Mouse (Mus musculus): ENCODE measurements around the gene Ddah1. TPM values are rescaled to one million over a fixed set of nuclear protein-coding genes. Genes with fewer than 3 reads are reported as not detected.

Ddah1 gene
- polyA plus RNA-seq, 1 experiment from 2014 or later, result 28.9 TPM

DNA sequence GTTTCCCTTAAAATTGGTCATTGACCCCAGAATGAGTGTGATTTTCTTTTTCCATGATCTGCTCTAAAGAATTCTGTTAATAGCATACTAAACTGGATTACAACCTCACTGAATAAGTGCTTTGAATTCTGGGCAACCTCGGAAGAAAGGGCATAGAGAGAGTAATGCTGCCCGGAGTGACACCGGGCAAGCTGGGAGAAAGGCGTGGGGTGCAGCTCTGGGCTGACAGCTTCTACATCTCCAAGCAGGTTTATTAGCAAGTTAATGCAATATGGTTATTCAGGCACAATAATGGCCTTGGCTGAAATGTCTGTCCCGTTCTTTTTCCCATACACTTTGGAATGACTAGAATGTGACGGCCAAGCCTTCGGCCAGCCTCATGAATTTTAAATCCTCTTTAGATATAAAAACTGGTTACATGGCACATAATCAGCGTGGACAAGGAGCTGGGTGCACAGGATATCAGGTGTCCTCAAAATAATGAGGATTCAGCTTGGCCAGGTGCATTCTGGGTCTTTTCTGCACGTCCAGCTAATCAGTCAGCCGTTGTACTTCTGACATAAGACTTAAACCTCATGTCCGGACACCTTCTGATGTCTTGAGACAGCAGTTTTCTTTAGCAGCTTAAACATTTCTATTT is 67.1 kb downstream of the Ddah1 start:
- 78% methylated on average over 11 of the region's 11 CpGs for WGBS
- Histone ChIP-seq H3K9me3 (ENCODE audit: control insufficient read depth, low read length) (no peaks in the 10 kb centered on the region; the same call in 1 of the 2 replicates), H3K4me2 (ENCODE audit: low read length) (no peak overlapping the region), H3K27ac (replicated peaks in 1 of 2; ENCODE audit: control insufficient read depth in 1 of 2, insufficient read depth in 1 of 2, low read depth in 2 of 2, low read length in 2 of 2) (no peak overlapping the region), H3K27me3 (ENCODE audit: control insufficient read depth, insufficient read depth, low read length) (no peaks in the 10 kb centered on the region), H3K4me1 (ENCODE audit: control insufficient read depth in 2 of 2, insufficient read depth in 2 of 2, low read length in 2 of 2) (peaks cover 12 to 22% of the 10 kb centered on the region in 2 experiments), H3K36me3 (ENCODE audit: control insufficient read depth, insufficient read depth, low read length) (no peaks in the 10 kb centered on the region), H3K4me3 (ENCODE audit: control insufficient read depth in 1 of 2, insufficient read depth in 1 of 2, low read depth in 1 of 2, low read length in 2 of 2) (no peak overlapping the region), H3K9ac (ENCODE audit: low read length) (no peak overlapping the region)
- no peak for ATAC-seq (ENCODE audit: insufficient number of reproducible peaks, insufficient read depth, low FRiP score, low read depth)

DNA sequence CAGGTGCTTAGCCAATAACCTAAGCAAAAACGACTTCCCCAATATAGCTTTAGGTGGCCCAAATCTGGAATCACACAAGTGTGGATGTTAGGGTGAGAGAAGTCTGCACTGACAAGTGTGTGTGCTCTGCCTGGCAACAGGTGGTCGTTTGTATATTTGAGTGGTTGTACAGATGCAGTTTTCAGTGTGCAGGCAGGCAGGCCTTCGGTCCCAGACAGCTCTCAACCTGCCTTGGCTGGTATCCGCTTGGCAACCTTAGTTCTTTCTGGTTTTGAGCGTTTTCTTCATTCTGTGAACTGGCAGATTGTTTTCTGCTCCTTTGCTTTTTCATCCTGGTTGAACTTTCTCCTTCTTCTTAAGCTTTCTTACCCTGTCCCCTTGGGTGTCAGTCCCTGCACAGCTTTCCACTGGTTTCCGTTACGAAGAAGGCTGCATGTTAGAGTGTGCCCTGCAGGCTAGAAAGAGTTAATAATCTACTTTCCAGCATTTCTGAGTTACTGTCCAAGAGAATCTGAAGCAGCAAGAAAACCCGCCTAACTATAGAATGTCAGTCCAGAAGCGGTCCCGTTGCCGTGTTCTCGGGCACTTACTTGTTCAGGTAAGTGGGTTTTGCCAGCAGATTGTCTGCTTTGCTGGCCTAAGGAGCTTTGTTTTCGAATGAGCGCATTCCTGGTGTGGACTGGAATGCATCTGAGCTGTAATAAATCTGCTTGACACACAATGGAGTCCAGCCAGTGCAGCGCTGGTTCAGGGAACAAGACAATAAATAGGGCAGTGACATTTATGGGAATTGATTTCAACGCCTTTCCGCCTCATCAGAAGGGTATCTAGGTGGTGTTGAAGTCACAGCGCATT is 68.9 kb downstream of the Ddah1 start:
- H3K4me1 ChIP-seq (ENCODE audit: control insufficient read depth in 2 of 2, insufficient read depth in 2 of 2, low read length in 2 of 2), result peaks cover 12 to 20% of the 10 kb centered on the region in 2 experiments
- 36% methylated on average over 18 of the region's 18 CpGs for WGBS
- 0 out of 4 replicates have a peak overlapping the region, but pooled peaks of 1 of the 2 experiments have one; percentile 2 for H3K4me3 ChIP-seq (ENCODE audit: control insufficient read depth in 1 of 2, insufficient read depth in 1 of 2, low read depth in 1 of 2, low read length in 2 of 2)
- H3K27ac ChIP-seq (replicated peaks in 1 of 2; ENCODE audit: control insufficient read depth in 1 of 2, insufficient read depth in 1 of 2, low read depth in 2 of 2, low read length in 2 of 2), result peak overlapping the region; percentile 58 to 62
- peak overlapping the region; percentile 59 for H3K4me2 ChIP-seq (ENCODE audit: low read length)
- no peaks in the 10 kb centered on the region for H3K36me3 ChIP-seq (ENCODE audit: control insufficient read depth, insufficient read depth, low read length)
- H3K27me3 ChIP-seq (ENCODE audit: control insufficient read depth, insufficient read depth, low read length), result 0 out of 2 replicates have a peak, but pooled peaks cover 5% of the 10 kb centered on the region
- ATAC-seq (ENCODE audit: insufficient number of reproducible peaks, insufficient read depth, low FRiP score, low read depth), result no peak
- H3K9me3 ChIP-seq (ENCODE audit: control insufficient read depth, low read length), result no peaks in the 10 kb centered on the region
- H3K9ac ChIP-seq (ENCODE audit: low read length), result peak overlapping the region; percentile 55

DNA sequence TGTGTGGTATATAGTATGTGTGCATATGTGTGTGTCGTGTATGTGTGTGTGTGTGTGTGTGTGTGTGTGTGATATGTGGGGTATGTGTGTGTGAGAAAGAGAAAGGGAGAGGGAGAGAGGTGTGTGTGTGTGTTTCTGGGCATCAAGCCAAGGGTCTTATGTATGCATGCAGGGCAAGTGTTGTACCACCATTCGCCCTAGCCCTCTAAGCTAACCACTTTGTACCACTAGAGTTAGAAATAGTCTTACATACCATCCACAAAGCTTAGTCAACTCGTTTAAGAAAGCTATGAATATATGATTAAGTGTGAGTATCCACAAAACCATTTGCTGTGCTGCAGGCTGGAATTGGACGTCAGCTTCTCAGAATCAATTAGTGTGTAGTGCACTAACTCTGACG is 70.4 kb downstream of the Ddah1 start:
- H3K27me3 ChIP-seq (ENCODE audit: control insufficient read depth, insufficient read depth, low read length), result 0 out of 2 replicates have a peak, but pooled peaks cover 5% of the 10 kb centered on the region
- H3K4me3 ChIP-seq (ENCODE audit: control insufficient read depth in 1 of 2, insufficient read depth in 1 of 2, low read depth in 1 of 2, low read length in 2 of 2), result no peak overlapping the region
- H3K9ac ChIP-seq (ENCODE audit: low read length), result no peak overlapping the region
- no peak overlapping the region for H3K27ac ChIP-seq (replicated peaks in 1 of 2; ENCODE audit: control insufficient read depth in 1 of 2, insufficient read depth in 1 of 2, low read depth in 2 of 2, low read length in 2 of 2)
- H3K9me3 ChIP-seq (ENCODE audit: control insufficient read depth, low read length), result no peaks in the 10 kb centered on the region
- ATAC-seq (ENCODE audit: insufficient number of reproducible peaks, insufficient read depth, low FRiP score, low read depth), result no peak
- H3K4me1 ChIP-seq (ENCODE audit: control insufficient read depth in 2 of 2, insufficient read depth in 2 of 2, low read length in 2 of 2), result peaks cover 16 to 22% of the 10 kb centered on the region in 2 experiments
- no peaks in the 10 kb centered on the region for H3K36me3 ChIP-seq (ENCODE audit: control insufficient read depth, insufficient read depth, low read length)
- 34% methylated on average over 5 of the region's 5 CpGs for WGBS
- H3K4me2 ChIP-seq (ENCODE audit: low read length), result no peak overlapping the region

DNA sequence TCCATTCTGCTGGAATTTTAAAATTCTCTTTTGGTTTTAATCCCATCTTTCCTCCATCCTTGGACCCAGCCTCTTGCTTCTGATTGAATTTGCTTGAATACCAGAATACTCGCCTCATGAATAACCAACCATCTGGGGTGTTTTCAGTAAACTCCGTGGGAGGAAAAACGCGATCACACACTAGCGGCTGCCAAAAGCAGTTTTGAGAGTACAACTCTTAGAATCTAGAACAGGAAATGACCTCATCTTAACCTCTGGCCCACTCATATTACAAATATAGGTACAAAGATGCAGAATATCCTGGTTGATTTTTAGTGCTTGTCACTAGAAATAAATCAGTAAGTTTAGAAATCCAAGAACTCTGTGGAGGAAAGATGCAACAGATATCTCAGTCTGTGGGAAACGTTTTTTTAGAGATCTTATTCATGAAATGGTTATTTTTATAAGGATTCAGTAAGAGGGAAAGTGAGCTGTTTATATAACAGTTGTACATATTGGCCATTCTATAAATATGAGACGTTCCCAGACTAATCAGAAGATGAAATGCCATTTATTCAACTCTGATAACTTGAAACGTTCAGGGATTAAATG is 75.6 kb downstream of the Ddah1 start:
- Histone ChIP-seq H3K9me3 (ENCODE audit: control insufficient read depth, low read length) (no peaks in the 10 kb centered on the region), H3K27ac (replicated peaks in 1 of 2; ENCODE audit: control insufficient read depth in 1 of 2, insufficient read depth in 1 of 2, low read depth in 2 of 2, low read length in 2 of 2) (no peak overlapping the region), H3K4me3 (ENCODE audit: control insufficient read depth in 1 of 2, insufficient read depth in 1 of 2, low read depth in 1 of 2, low read length in 2 of 2) (no peak overlapping the region), H3K36me3 (ENCODE audit: control insufficient read depth, insufficient read depth, low read length) (no peaks in the 10 kb centered on the region), H3K4me2 (ENCODE audit: low read length) (no peak overlapping the region), H3K4me1 (ENCODE audit: control insufficient read depth in 2 of 2, insufficient read depth in 2 of 2, low read length in 2 of 2) (peaks cover 5 to 16% of the 10 kb centered on the region in 2 experiments), H3K27me3 (ENCODE audit: control insufficient read depth, insufficient read depth, low read length) (0 out of 2 replicates have a peak, but pooled peaks cover 5% of the 10 kb centered on the region), H3K9ac (ENCODE audit: low read length) (no peak overlapping the region)
- 52% methylated on average over 8 of the region's 8 CpGs for WGBS
- ATAC-seq (ENCODE audit: insufficient number of reproducible peaks, insufficient read depth, low FRiP score, low read depth), result no peak

DNA sequence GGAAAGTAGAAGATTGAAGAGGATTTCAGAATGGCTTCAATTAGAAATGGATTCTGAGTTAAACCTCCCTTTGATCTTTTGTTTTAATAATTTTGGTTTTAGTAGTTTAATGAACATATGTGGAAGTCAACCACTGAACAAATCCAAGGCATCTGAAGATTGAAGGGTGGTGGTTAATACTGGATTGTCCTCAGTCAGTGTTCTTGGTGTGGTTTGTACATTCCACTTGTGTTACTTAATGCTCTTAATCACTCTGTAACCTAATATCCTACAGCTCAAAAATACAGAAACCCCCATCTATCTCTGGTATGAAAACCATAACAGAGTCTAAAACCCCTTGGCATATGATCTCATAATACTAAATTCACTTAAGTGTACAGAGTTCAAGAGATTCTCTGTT is 79.8 kb downstream of the Ddah1 start:
- Histone ChIP-seq H3K4me3 (ENCODE audit: control insufficient read depth in 1 of 2, insufficient read depth in 1 of 2, low read depth in 1 of 2, low read length in 2 of 2) (no peak overlapping the region), H3K4me2 (ENCODE audit: low read length) (no peak overlapping the region), H3K27ac (replicated peaks in 1 of 2; ENCODE audit: control insufficient read depth in 1 of 2, insufficient read depth in 1 of 2, low read depth in 2 of 2, low read length in 2 of 2) (no peak overlapping the region), H3K27me3 (ENCODE audit: control insufficient read depth, insufficient read depth, low read length) (no peaks in the 10 kb centered on the region), H3K9me3 (ENCODE audit: control insufficient read depth, low read length) (no peaks in the 10 kb centered on the region), H3K36me3 (ENCODE audit: control insufficient read depth, insufficient read depth, low read length) (no peaks in the 10 kb centered on the region), H3K4me1 (ENCODE audit: control insufficient read depth in 2 of 2, insufficient read depth in 2 of 2, low read length in 2 of 2) (peaks cover 3 to 10% of the 10 kb centered on the region in 2 experiments; a peak in 3 of 4 replicates), H3K9ac (ENCODE audit: low read length) (no peak overlapping the region)
- no peak for ATAC-seq (ENCODE audit: insufficient number of reproducible peaks, insufficient read depth, low FRiP score, low read depth)

DNA sequence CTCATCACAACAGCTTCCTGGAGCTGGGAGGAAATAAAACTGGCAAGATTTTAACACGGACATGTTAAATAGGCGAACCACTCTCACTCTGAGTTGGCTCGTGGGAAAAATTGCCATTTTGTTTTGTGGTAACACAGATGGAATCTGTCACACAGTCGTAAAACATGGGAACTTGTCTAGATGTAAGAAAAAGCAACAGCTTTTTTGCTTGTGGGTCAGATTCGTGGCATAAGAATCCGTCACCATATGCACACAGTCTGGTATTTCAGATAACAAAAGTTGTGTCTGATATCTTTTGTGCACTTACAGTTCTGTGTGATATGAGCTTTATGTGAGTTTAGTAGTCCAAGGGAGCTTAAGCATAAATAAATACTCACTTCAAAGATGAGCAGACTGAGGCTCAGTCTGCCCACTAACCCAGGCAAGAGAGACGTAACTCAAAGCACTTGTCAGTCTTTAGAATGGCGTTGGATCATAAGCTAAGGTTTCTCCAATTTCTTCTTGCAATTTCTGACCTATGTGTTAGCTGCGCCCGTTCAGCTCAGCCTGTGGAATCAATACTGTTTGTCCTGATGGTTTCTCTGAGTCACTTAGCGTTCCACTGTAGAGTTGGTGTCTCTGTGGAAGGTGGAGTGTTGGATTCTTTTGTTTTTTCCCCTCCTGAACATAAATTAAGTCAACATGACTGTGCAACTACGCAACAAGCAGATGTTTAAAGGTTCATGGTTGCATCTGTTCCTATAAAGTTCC is 83.7 kb downstream of the Ddah1 start:
- 79% methylated on average over 12 of the region's 12 CpGs for WGBS
- Histone ChIP-seq H3K9ac (ENCODE audit: low read length) (no peak overlapping the region), H3K9me3 (ENCODE audit: control insufficient read depth, low read length) (no peaks in the 10 kb centered on the region), H3K4me3 (ENCODE audit: control insufficient read depth in 1 of 2, insufficient read depth in 1 of 2, low read depth in 1 of 2, low read length in 2 of 2) (no peak overlapping the region), H3K27me3 (ENCODE audit: control insufficient read depth, insufficient read depth, low read length) (no peaks in the 10 kb centered on the region), H3K27ac (replicated peaks in 1 of 2; ENCODE audit: control insufficient read depth in 1 of 2, insufficient read depth in 1 of 2, low read depth in 2 of 2, low read length in 2 of 2) (no peak overlapping the region), H3K4me2 (ENCODE audit: low read length) (no peak overlapping the region), H3K36me3 (ENCODE audit: control insufficient read depth, insufficient read depth, low read length) (no peaks in the 10 kb centered on the region), H3K4me1 (ENCODE audit: control insufficient read depth in 2 of 2, insufficient read depth in 2 of 2, low read length in 2 of 2) (peaks cover 0 to 4% of the 10 kb centered on the region in 2 experiments; a peak in 2 of 4 replicates)
- no peak for ATAC-seq (ENCODE audit: insufficient number of reproducible peaks, insufficient read depth, low FRiP score, low read depth)

DNA sequence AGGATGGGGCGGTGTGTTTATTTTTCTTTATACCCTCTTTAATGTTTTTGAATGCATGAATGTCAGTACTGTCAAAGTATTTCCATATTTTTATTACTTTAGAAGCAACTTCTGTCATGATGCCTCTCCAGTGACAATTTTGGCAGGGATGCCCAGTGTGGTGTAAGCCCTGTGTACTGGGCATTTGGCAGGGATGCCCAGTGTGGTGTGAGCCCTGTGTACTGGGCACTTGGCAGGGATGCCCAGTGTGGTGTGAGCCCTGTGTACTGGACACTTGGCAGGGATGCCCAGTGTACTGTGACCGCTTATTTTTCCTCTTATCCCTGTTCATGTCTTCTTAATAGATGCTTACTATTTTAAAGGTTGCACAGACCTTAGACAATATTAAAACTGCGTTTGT is 85.4 kb downstream of the Ddah1 start:
- WGBS, result 87% methylated on average over 3 of the region's 3 CpGs
- H3K4me1 ChIP-seq (ENCODE audit: control insufficient read depth in 2 of 2, insufficient read depth in 2 of 2, low read length in 2 of 2), result no peaks in the 10 kb centered on the region
- no peak overlapping the region for H3K4me2 ChIP-seq (ENCODE audit: low read length)
- no peak overlapping the region for H3K4me3 ChIP-seq (ENCODE audit: control insufficient read depth in 1 of 2, insufficient read depth in 1 of 2, low read depth in 1 of 2, low read length in 2 of 2)
- H3K27me3 ChIP-seq (ENCODE audit: control insufficient read depth, insufficient read depth, low read length), result no peaks in the 10 kb centered on the region
- no peak for ATAC-seq (ENCODE audit: insufficient number of reproducible peaks, insufficient read depth, low FRiP score, low read depth)
- no peak overlapping the region for H3K9ac ChIP-seq (ENCODE audit: low read length)
- H3K36me3 ChIP-seq (ENCODE audit: control insufficient read depth, insufficient read depth, low read length), result no peaks in the 10 kb centered on the region
- H3K9me3 ChIP-seq (ENCODE audit: control insufficient read depth, low read length), result no peaks in the 10 kb centered on the region
- H3K27ac ChIP-seq (replicated peaks in 1 of 2; ENCODE audit: control insufficient read depth in 1 of 2, insufficient read depth in 1 of 2, low read depth in 2 of 2, low read length in 2 of 2), result no peak overlapping the region

Data from heart, embryonic 14.5 days (tissue).